Mouse (Mus musculus) thymus, postnatal 25 days (tissue): ENCODE measurements around the gene Trim12c.
"Not testable (repeated sequence)": the region's sequence is repeated elsewhere in the genome, so short reads cannot be mapped to it uniquely, and the experiment has no call there.

Experiments used
- DNase-seq: peaks from one replicate; pipeline ENCODE4 v3.0.0; 2022

The Trim12c gene

GRCm38 (mm10) chr7:104352717-104353599 lies at the start of gene Trim12c:
Gene Trim12c (minus strand): TSS chr7:104353362.
- DNase-seq = peak; percentile 76

- DNase-seq = no peak
Observed at GRCm38 (mm10) chr7:104401140-104401539, 48.0 kb upstream of the Trim12c start.

GRCm38 (mm10) chr7:104400698-104401097 lies 47.5 kb upstream of the Trim12c start, which contains the start of gene Trim30c:
Gene Trim30c (minus strand): TSS chr7:104400837.
- DNase-seq = no peak

- no peak for DNase-seq
Observed at GRCm38 (mm10) chr7:104398492-104398891, 45.3 kb upstream of the Trim12c start.

GRCm38 (mm10) chr7:104369736-104370414 lies 16.7 kb upstream of the Trim12c start, which contains the start of gene Trim30b:
Gene Trim30b (minus strand): TSS chr7:104369884.
- peak; percentile 30 for DNase-seq

GRCm38 (mm10) chr7:104366339-104366738 lies 13.2 kb upstream of the Trim12c start:
- DNase-seq = no peak

GRCm38 (mm10) chr7:104353600-104353967 lies 422 bp upstream of the Trim12c start:
- no peak for DNase-seq

- not testable (repeated sequence) for DNase-seq
Observed at GRCm38 (mm10) chr7:104348043-104348442, 5.1 kb downstream of the Trim12c start.

GRCm38 (mm10) chr7:104340744-104341143 lies 12.4 kb downstream of the Trim12c start:
- DNase-seq = not testable (repeated sequence)

- DNase-seq = not testable (repeated sequence)
Observed at GRCm38 (mm10) chr7:104335547-104335946, 17.6 kb downstream of the Trim12c start.

- DNase-seq = not testable (repeated sequence)
Observed at GRCm38 (mm10) chr7:104329171-104329570, 24.0 kb downstream of the Trim12c start, which contains the start of gene Trim34b. Gene Trim34b (plus strand): TSS chr7:104329471.

- DNase-seq = no peak
Observed at GRCm38 (mm10) chr7:104322028-104322427, 31.1 kb downstream of the Trim12c start.

GRCm38 (mm10) chr7:104315369-104316080 lies 37.6 kb downstream of the Trim12c start, which contains the start of gene Trim12a:
Gene Trim12a (minus strand): TSS chr7:104315466.
- not testable (repeated sequence) for DNase-seq

GRCm38 (mm10) chr7:104314796-104315353 lies 38.3 kb downstream of the Trim12c start:
- DNase-seq = peak; percentile 43

GRCm38 (mm10) chr7:104291638-104292400 lies 61.3 kb downstream of the Trim12c start:
- DNase-seq = no peak

- DNase-seq = no peak
Observed at GRCm38 (mm10) chr7:104290641-104291040, 62.5 kb downstream of the Trim12c start.
